Mouse (Mus musculus): ENCODE data around the gene Tnrc18.

DNA sequence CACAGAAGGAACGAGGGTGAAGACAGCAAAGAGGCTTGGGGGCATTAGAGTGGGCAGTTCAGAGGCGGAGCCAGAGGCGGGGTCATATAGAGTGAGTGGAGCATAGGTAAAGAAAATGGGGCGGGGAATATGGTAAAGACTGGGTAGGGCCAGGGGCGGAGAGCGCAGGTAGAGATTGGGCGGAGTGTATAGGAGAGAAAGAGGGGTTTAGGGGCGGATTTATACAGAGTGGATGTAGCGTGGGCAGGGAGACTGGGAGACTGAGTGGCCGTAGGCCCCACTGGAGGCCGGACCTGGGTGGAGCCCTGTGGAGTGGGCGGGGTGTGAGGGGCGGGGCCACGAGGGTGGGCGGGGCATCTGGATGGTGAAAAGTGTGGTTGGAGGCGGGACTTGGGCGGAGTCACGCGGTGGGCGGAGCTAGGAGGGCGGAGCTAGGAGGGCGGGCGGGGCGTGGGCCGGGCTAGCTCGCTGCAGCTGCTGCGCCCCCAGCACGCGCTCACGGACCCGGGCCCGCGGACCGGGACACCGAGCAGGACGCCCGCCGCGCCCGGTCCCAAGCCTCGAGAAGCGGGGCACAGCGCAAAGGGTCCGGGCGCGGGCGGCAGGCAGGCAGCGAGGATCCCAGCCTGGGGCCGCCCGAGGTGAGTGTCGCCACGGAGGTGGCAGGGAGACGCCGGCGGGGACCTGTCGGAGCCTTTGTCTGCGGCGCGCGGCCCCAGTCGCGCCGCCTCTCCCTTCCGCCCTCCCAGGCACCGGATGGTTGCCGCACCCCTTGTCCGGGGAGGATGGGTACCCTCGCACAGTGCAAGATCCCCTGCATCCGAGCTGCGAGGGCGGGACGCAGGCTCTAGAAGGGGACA, 115.6 kb downstream of the Tnrc18 start:
- no peak for TF ChIP-seq TAL1 (IDR thresholded peaks at IDR 0.05; ENCODE audit: low read length)
- no peak for TF ChIP-seq GATA1 (IDR thresholded peaks at IDR 0.05; ENCODE audit: low read length)

Data from erythroblast, embryonic 14.5 days (primary cell).